Mouse (Mus musculus): Measurements from ENCODE around the gene Fbxl14. TPM values are rescaled to one million over a fixed set of nuclear protein-coding genes. Genes with fewer than 3 reads are reported as not detected.

Gene Fbxl14
- total and polyA plus RNA-seq, 3 experiments = 58.1 to 65.4 TPM; not detected in 1

- H3K27me3 ChIP-seq (ENCODE audit: control insufficient read depth in 1 of 2, insufficient read depth in 2 of 2, low read length in 2 of 2) = peaks cover 19 to 38% of the 10 kb centered on the region in 2 experiments
- no peak overlapping the region for H3K4me3 ChIP-seq (ENCODE audit: control insufficient read depth in 1 of 2, insufficient read depth in 1 of 2, low read depth in 2 of 2, low read length in 2 of 2)
- no peaks in the 10 kb centered on the region for H3K9me3 ChIP-seq (replicated peaks; ENCODE audit: insufficient read depth, low read length)
- no peaks in the 10 kb centered on the region for H3K4me1 ChIP-seq (ENCODE audit: control insufficient read depth in 1 of 2, insufficient read depth in 2 of 2, low read length in 2 of 2)
- no peak for DNase-seq (ENCODE audit: low read depth, low spot score)
- no peak overlapping the region for H3K9ac ChIP-seq (ENCODE audit: control insufficient read depth, low read depth, low read length, poor library complexity, severe bottlenecking)
- TF ChIP-seq GABPA (IDR thresholded peaks at IDR 0.05; ENCODE audit: low read depth, low read length) (no peak), GATA1 (IDR thresholded peaks at IDR 0.05; ENCODE audit: low read depth, low read length) (no peak), ETS1 (IDR thresholded peaks at IDR 0.05; ENCODE audit: low read depth, low read length) (no peak), POLR2AphosphoS5 (IDR thresholded peaks at IDR 0.05; ENCODE audit: borderline replicate concordance, low read depth, low read length) (no peak), POLR2AphosphoS2 (IDR thresholded peaks at IDR 0.05; ENCODE audit: low read length) (no peak), NRF1 (IDR thresholded peaks at IDR 0.05; ENCODE audit: insufficient read depth, low read depth, low read length, poor library complexity, severe bottlenecking) (no peak)
- no peak overlapping the region for H3K27ac ChIP-seq (ENCODE audit: control insufficient read depth, low read depth, low read length)
- no peaks in the 10 kb centered on the region for H3K36me3 ChIP-seq (ENCODE audit: control insufficient read depth in 1 of 2, insufficient read depth in 2 of 2, low read length in 2 of 2)
- no peaks in the 10 kb centered on the region for H3K79me2 ChIP-seq (ENCODE audit: control insufficient read depth, insufficient read depth, low read length, poor library complexity)
Observed at GRCm38 (mm10) chr6:119460391-119460790, 19.1 kb upstream of the Fbxl14 start.

- Histone ChIP-seq H3K4me3 (ENCODE audit: control insufficient read depth in 1 of 2, insufficient read depth in 1 of 2, low read depth in 2 of 2, low read length in 2 of 2) (no peak overlapping the region), H3K9ac (ENCODE audit: control insufficient read depth, low read depth, low read length, poor library complexity, severe bottlenecking) (no peak overlapping the region), H3K27ac (ENCODE audit: control insufficient read depth, low read depth, low read length) (no peak overlapping the region), H3K36me3 (ENCODE audit: control insufficient read depth in 1 of 2, insufficient read depth in 2 of 2, low read length in 2 of 2) (peaks cover 0 to 2% of the 10 kb centered on the region in 2 experiments; a peak in 2 of 4 replicates), H3K9me3 (replicated peaks; ENCODE audit: insufficient read depth, low read length) (no peaks in the 10 kb centered on the region), H3K27me3 (ENCODE audit: control insufficient read depth in 1 of 2, insufficient read depth in 2 of 2, low read length in 2 of 2) (peaks cover 10 to 13% of the 10 kb centered on the region in 2 experiments), H3K79me2 (ENCODE audit: control insufficient read depth, insufficient read depth, low read length, poor library complexity) (no peaks in the 10 kb centered on the region), H3K4me1 (ENCODE audit: control insufficient read depth in 1 of 2, insufficient read depth in 2 of 2, low read length in 2 of 2) (peaks cover 0 to 4% of the 10 kb centered on the region in 2 experiments; a peak in 2 of 4 replicates)
- TF ChIP-seq GATA1 (IDR thresholded peaks at IDR 0.05; ENCODE audit: low read depth, low read length) (no peak), ZNF384 (IDR thresholded peaks at IDR 0.05; ENCODE audit: low read depth, low read length) (no peak), RCOR1 (IDR thresholded peaks at IDR 0.05; ENCODE audit: low read depth, low read length) (no peak), MAFK (IDR thresholded peaks at IDR 0.05; ENCODE audit: borderline replicate concordance, low read depth, low read length) (no peak), ZKSCAN1 (IDR thresholded peaks at IDR 0.05; ENCODE audit: low read depth, low read length) (no peak), ZMIZ1 (IDR thresholded peaks at IDR 0.05; ENCODE audit: low read depth, low read length) (no peak), SIN3A (IDR thresholded peaks at IDR 0.05; ENCODE audit: low read length) (no peak), HCFC1 (IDR thresholded peaks at IDR 0.05; ENCODE audit: low read depth, low read length) (no peak), NELFE (IDR thresholded peaks at IDR 0.05; ENCODE audit: low read depth, low read length) (no peak), UBTF (IDR thresholded peaks at IDR 0.05; ENCODE audit: borderline replicate concordance, insufficient read depth, low read depth, low read length) (no peak), ZC3H11A (IDR thresholded peaks at IDR 0.05; ENCODE audit: low read depth, low read length) (no peak), MAX (IDR thresholded peaks at IDR 0.05; ENCODE audit: low read length) (no peak), SMC3 (IDR thresholded peaks at IDR 0.05; ENCODE audit: low read depth, low read length) (no peak), CHD2 (IDR thresholded peaks at IDR 0.05; ENCODE audit: low read length) (no peak)
- no peak for DNase-seq (ENCODE audit: low read depth, low spot score)
Observed at GRCm38 (mm10) chr6:119466161-119466560, 13.3 kb upstream of the Fbxl14 start.

Measured in MEL (cell line).